Mouse (Mus musculus) forebrain, embryonic 16.5 days (tissue): ENCODE results near the gene Meis2. TPM values are rescaled to one million over a fixed set of nuclear protein-coding genes. Genes with fewer than 3 reads are reported as not detected.

Experiments
- ATAC-seq: fragments of 200-750 bp; cut with Nextera tagmentation; 2 replicates; pipeline ENCODE4 v1.8.0; 2017; ENCODE audit warnings: mild to moderate bottlenecking, moderate library complexity
- H3K27ac ChIP-seq: fragments of 300-500 bp; sonication (generic); 2 replicates; pipeline ENCODE4 v1.5.1; 2014; ENCODE audit warnings: low read length, control low read depth
- H3K27me3 ChIP-seq: fragments of 300-500 bp; sonication (generic); replicated peaks from 2 replicates; pipeline ENCODE4 v1.6.1; 2014; ENCODE audit warnings: low read length; ENCODE audit not compliant: control insufficient read depth, insufficient read depth
- H3K36me3 ChIP-seq: fragments of 300-500 bp; sonication (generic); 2 replicates; pipeline ENCODE4 v1.6.1; 2014; ENCODE audit not compliant: control insufficient read depth, insufficient read depth
- H3K4me1 ChIP-seq: fragments of 300-500 bp; sonication (generic); replicated peaks from 2 replicates; pipeline ENCODE4 v1.6.1; 2014; ENCODE audit warnings: low read length; ENCODE audit not compliant: control insufficient read depth, insufficient read depth
- H3K4me2 ChIP-seq: fragments of 300-500 bp; sonication (generic); 2 replicates; pipeline ENCODE4 v1.6.1; 2014; ENCODE audit warnings: mild to moderate bottlenecking, low read length, control low read depth
- H3K4me3 ChIP-seq: fragments of 300-500 bp; sonication (generic); replicated peaks from 2 replicates; pipeline ENCODE4 v1.5.1; 2014; ENCODE audit warnings: mild to moderate bottlenecking, low read length, control low read depth
- H3K9ac ChIP-seq: fragments of 300-500 bp; sonication (generic); replicated peaks from 2 replicates; pipeline ENCODE4 v1.6.1; 2014; ENCODE audit warnings: low read depth, low read length, control low read depth
- H3K9me3 ChIP-seq: fragments of 300-500 bp; sonication (generic); 2 replicates; pipeline ENCODE4 v1.6.1; 2016; ENCODE audit warnings: low read length; ENCODE audit not compliant: control insufficient read depth
- WGBS: fragments of 180-500 bp; shearing (Covaris S2); extraction: QIAGEN DNeasy Blood & Tissue Kit; methylation state at CpG from one replicate; pipeline ENCODE4 v1.1.7; 2014; 5-methylcytosine and 5-hydroxymethylcytosine counted together
- polyA plus RNA-seq: library from polyadenylated mRNA; unstranded; fragments of >200 nt; fragmentation: Nextera tagmentation; extraction: Ambion mirVana; gene quantifications from 2 replicates; pipeline ENCODE4 v1.2.1, GENCODE M21; 2015

Meis2 gene
- polyA plus RNA-seq, 1 experiment from 2014 or later, result 154 TPM

- Histone ChIP-seq H3K4me2 (peak overlapping the region; percentile 88), H3K36me3 (no peaks in the 10 kb centered on the region), H3K4me3 (peak overlapping the region; percentile 47), H3K4me1 (peaks cover 27% of the 10 kb centered on the region), H3K27ac (peak overlapping the region; percentile 91), H3K9me3 (no peaks in the 10 kb centered on the region; the same call in 1 of the 2 replicates), H3K27me3 (no peaks in the 10 kb centered on the region), H3K9ac (peak overlapping the region; percentile 67)
- ATAC-seq, result peak; percentile 72
- WGBS, result under 1% methylated on average over 23 of the region's 23 CpGs
Measured at GRCm38 (mm10) chr2:116075902-116076301, 10.3 kb upstream of the Meis2 start.

- Histone ChIP-seq H3K9me3 (no peaks in the 10 kb centered on the region), H3K27me3 (no peaks in the 10 kb centered on the region)
Measured at GRCm38 (mm10) chr2:116075477-116075876, 9.8 kb upstream of the Meis2 start.

GRCm38 (mm10) chr2:116074726-116075440 lies 9.2 kb upstream of the Meis2 start:
- Histone ChIP-seq H3K27ac (peak overlapping the region; percentile 91), H3K27me3 (no peaks in the 10 kb centered on the region), H3K4me2 (peak overlapping the region; percentile 88), H3K36me3 (no peaks in the 10 kb centered on the region), H3K4me3 (peak overlapping the region; percentile 47), H3K4me1 (peaks cover 27% of the 10 kb centered on the region), H3K9me3 (no peaks in the 10 kb centered on the region), H3K9ac (peak overlapping the region; percentile 67)
- no peak for ATAC-seq
- WGBS, result 5% methylated on average over 17 of the region's 17 CpGs

More at GRCm38 (mm10) chr2:116075477-116075876, 9.8 kb upstream of the Meis2 start:
- H3K4me2 ChIP-seq, result peak overlapping the region; percentile 88
- H3K4me1 ChIP-seq, result peaks cover 27% of the 10 kb centered on the region
- peak overlapping the region; percentile 91 for H3K27ac ChIP-seq
- H3K9ac ChIP-seq, result peak overlapping the region; percentile 67
- H3K36me3 ChIP-seq, result no peaks in the 10 kb centered on the region
- peak; percentile 16 for ATAC-seq
- WGBS, result 1% methylated on average over 20 of the region's 20 CpGs
- H3K4me3 ChIP-seq, result peak overlapping the region; percentile 47

GRCm38 (mm10) chr2:116074061-116074460 lies 8.4 kb upstream of the Meis2 start:
- Histone ChIP-seq H3K27me3 (no peaks in the 10 kb centered on the region), H3K27ac (peak overlapping the region; percentile 91), H3K36me3 (no peaks in the 10 kb centered on the region), H3K9me3 (no peaks in the 10 kb centered on the region), H3K4me1 (peaks cover 29% of the 10 kb centered on the region), H3K4me3 (peak overlapping the region; percentile 30; the same call in 1 of the 2 replicates), H3K4me2 (peak overlapping the region; percentile 88), H3K9ac (peak overlapping the region; percentile 47; the same call in 1 of the 2 replicates)
- no peak for ATAC-seq
- WGBS, result 4% methylated on average over 3 of the region's 3 CpGs

GRCm38 (mm10) chr2:116073311-116073904 lies 7.8 kb upstream of the Meis2 start:
- Histone ChIP-seq H3K4me1 (peaks cover 29% of the 10 kb centered on the region), H3K36me3 (no peaks in the 10 kb centered on the region), H3K9me3 (no peaks in the 10 kb centered on the region), H3K4me2 (peak overlapping the region; percentile 88), H3K27ac (peak overlapping the region; percentile 82), H3K4me3 (peak overlapping the region; percentile 30), H3K9ac (peak overlapping the region; percentile 47), H3K27me3 (no peaks in the 10 kb centered on the region)
- 24% methylated on average over 9 of the region's 9 CpGs for WGBS
- no peak for ATAC-seq

- no peaks in the 10 kb centered on the region for H3K9me3 ChIP-seq
- H3K4me3 ChIP-seq, result peak overlapping the region; percentile 83
- ATAC-seq, result no peak
- no peaks in the 10 kb centered on the region for H3K36me3 ChIP-seq
- H3K27me3 ChIP-seq, result no peaks in the 10 kb centered on the region
- peak overlapping the region; percentile 77 for H3K4me2 ChIP-seq
- H3K4me1 ChIP-seq, result peaks cover 29% of the 10 kb centered on the region
- H3K9ac ChIP-seq, result peak overlapping the region; percentile 88
- 7% methylated on average over 5 of the region's 5 CpGs for WGBS
- H3K27ac ChIP-seq, result peak overlapping the region; percentile 90
Measured at GRCm38 (mm10) chr2:116072706-116073105, 7.1 kb upstream of the Meis2 start.

GRCm38 (mm10) chr2:116072321-116072640 lies 6.6 kb upstream of the Meis2 start:
- peak overlapping the region; percentile 88 for H3K9ac ChIP-seq
- H3K9me3 ChIP-seq, result no peaks in the 10 kb centered on the region
- H3K4me3 ChIP-seq, result peak overlapping the region; percentile 83
- peak overlapping the region; percentile 77 for H3K4me2 ChIP-seq
- under 1% methylated on average over 10 of the region's 13 CpGs for WGBS
- H3K27ac ChIP-seq, result peak overlapping the region; percentile 90
- no peaks in the 10 kb centered on the region for H3K36me3 ChIP-seq
- peak; percentile 2; the same call in 1 of the 2 replicates for ATAC-seq
- H3K27me3 ChIP-seq, result no peaks in the 10 kb centered on the region
- peaks cover 29% of the 10 kb centered on the region for H3K4me1 ChIP-seq

GRCm38 (mm10) chr2:116071571-116072320 lies 6.1 kb upstream of the Meis2 start:
- peaks cover 29% of the 10 kb centered on the region for H3K4me1 ChIP-seq
- H3K27ac ChIP-seq, result peak overlapping the region; percentile 90
- under 1% methylated on average over 25 of the region's 25 CpGs for WGBS
- H3K9me3 ChIP-seq, result no peaks in the 10 kb centered on the region
- no peaks in the 10 kb centered on the region for H3K27me3 ChIP-seq
- peak overlapping the region; percentile 77 for H3K4me2 ChIP-seq
- no peak; the same call in 1 of the 2 replicates for ATAC-seq
- peak overlapping the region; percentile 83 for H3K4me3 ChIP-seq
- peak overlapping the region; percentile 88 for H3K9ac ChIP-seq
- H3K36me3 ChIP-seq, result no peaks in the 10 kb centered on the region
